Mouse (Mus musculus) lung, postnatal 0 days (tissue): ENCODE data around the gene Tex12. TPM values are rescaled to one million over a fixed set of nuclear protein-coding genes. Genes with fewer than 3 reads are reported as not detected.

Source experiments
- ATAC-seq: fragments of 200-750 bp; cut with Nextera tagmentation; 2 replicates; pipeline ENCODE4 v1.8.0; 2017; ENCODE audit warnings: moderate library complexity
- DNase-seq: peaks from one replicate; pipeline ENCODE4 v3.0.0-alpha.2; 2016; ENCODE audit warnings: low spot score
- H3K27ac ChIP-seq: fragments of 300-500 bp; sonication (generic); 2 replicates; pipeline ENCODE4 v1.5.1; 2014; ENCODE audit warnings: antibody characterized with exemption, mild to moderate bottlenecking, low read length, mixed read lengths
- H3K27me3 ChIP-seq: fragments of 300-500 bp; sonication (generic); replicated peaks from 2 replicates; pipeline ENCODE4 v1.6.1; 2014; ENCODE audit warnings: low read length, mixed read lengths; ENCODE audit not compliant: insufficient read depth
- H3K36me3 ChIP-seq: fragments of 300-500 bp; sonication (generic); 2 replicates; pipeline ENCODE4 v1.6.1; 2014; ENCODE audit warnings: low read length, mixed read lengths; ENCODE audit not compliant: insufficient read depth
- H3K4me1 ChIP-seq: fragments of 300-500 bp; sonication (generic); 2 replicates; pipeline ENCODE4 v1.6.1; 2014; ENCODE audit warnings: antibody characterized with exemption, low read depth, low read length, mixed read lengths; ENCODE audit not compliant: insufficient read depth
- H3K4me2 ChIP-seq: fragments of 300-500 bp; sonication (generic); replicated peaks from 2 replicates; pipeline ENCODE4 v1.6.1; 2014; ENCODE audit warnings: low read depth, mild to moderate bottlenecking, low read length, moderate library complexity, mixed read lengths
- H3K4me3 ChIP-seq: fragments of 300-500 bp; sonication (generic); 2 replicates; pipeline ENCODE4 v1.5.1; 2014; ENCODE audit warnings: low read depth, low read length
- H3K9ac ChIP-seq: fragments of 300-500 bp; sonication (generic); replicated peaks from 2 replicates; pipeline ENCODE4 v1.6.1; 2014; ENCODE audit warnings: low read depth, mild to moderate bottlenecking
- H3K9me3 ChIP-seq: fragments of 300-500 bp; sonication (generic); 2 replicates; pipeline ENCODE4 v1.6.1; 2016; ENCODE audit warnings: low read length, mixed read lengths
- CTCF ChIP-seq: IDR thresholded peaks from 2 replicates; pipeline ENCODE4 v1.5.1; 2016; ENCODE audit warnings: antibody characterized with exemption, mild to moderate bottlenecking
- EP300 ChIP-seq: IDR thresholded peaks from 2 replicates; pipeline ENCODE4 v1.6.1; 2016; ENCODE audit warnings: antibody characterized with exemption, mild to moderate bottlenecking, control low read depth
- WGBS: fragments of 180-500 bp; shearing (Covaris S2); extraction: QIAGEN DNeasy Blood & Tissue Kit; methylation state at CpG from one replicate; pipeline ENCODE4 v1.1.7; 2014; 5-methylcytosine and 5-hydroxymethylcytosine counted together
- polyA plus RNA-seq: library from polyadenylated mRNA; unstranded; fragments of >200 nt; fragmentation: Nextera tagmentation; extraction: Ambion mirVana; gene quantifications from 2 replicates; pipeline ENCODE4 v1.2.1, GENCODE M21; 2015

Tex12 gene
- polyA plus RNA-seq, 1 experiment from 2014 or later, result not detected

- no peak for ATAC-seq
- 60% methylated on average over 5 of the region's 5 CpGs for WGBS
Measured at GRCm38 (mm10) chr9:50552206-50552605, 8.9 kb downstream of the Tex12 start.

GRCm38 (mm10) chr9:50548936-50549335, 12.2 kb downstream of the Tex12 start:
- no peaks in the 10 kb centered on the region for H3K27me3 ChIP-seq
- ATAC-seq (no peak), DNase-seq (no peak)
- H3K36me3 ChIP-seq, result no peaks in the 10 kb centered on the region
- H3K27ac ChIP-seq, result no peak overlapping the region
- no peak overlapping the region for H3K9ac ChIP-seq
- H3K4me1 ChIP-seq, result no peaks in the 10 kb centered on the region
- no peak overlapping the region for H3K4me3 ChIP-seq
- H3K4me2 ChIP-seq, result no peak overlapping the region
- no peaks in the 10 kb centered on the region for H3K9me3 ChIP-seq
- no peak for TF ChIP-seq CTCF
- TF ChIP-seq EP300, result no peak
- 49% methylated on average over 4 of the region's 4 CpGs for WGBS

More at GRCm38 (mm10) chr9:50552206-50552605, 8.9 kb downstream of the Tex12 start:
- Histone ChIP-seq H3K4me2 (no peak overlapping the region), H3K4me1 (no peaks in the 10 kb centered on the region), H3K27me3 (no peaks in the 10 kb centered on the region), H3K9ac (no peak overlapping the region), H3K36me3 (no peaks in the 10 kb centered on the region), H3K9me3 (no peaks in the 10 kb centered on the region), H3K4me3 (no peak overlapping the region), H3K27ac (no peak overlapping the region)
- TF ChIP-seq CTCF (no peak), EP300 (no peak)
- no peak for DNase-seq

- DNase-seq (no peak), ATAC-seq (no peak)
- Histone ChIP-seq H3K36me3 (no peaks in the 10 kb centered on the region), H3K27me3 (no peaks in the 10 kb centered on the region), H3K4me1 (no peaks in the 10 kb centered on the region), H3K4me3 (no peak overlapping the region), H3K9ac (no peak overlapping the region), H3K27ac (no peak overlapping the region), H3K9me3 (no peaks in the 10 kb centered on the region), H3K4me2 (no peak overlapping the region)
- WGBS, result 21% methylated on average over 5 of the region's 5 CpGs
- no peak for TF ChIP-seq CTCF
- TF ChIP-seq EP300, result no peak
Measured at GRCm38 (mm10) chr9:50547859-50548478, 13.2 kb downstream of the Tex12 start.

- DNase-seq (no peak), ATAC-seq (no peak)
- H3K36me3 ChIP-seq, result no peaks in the 10 kb centered on the region
- H3K27me3 ChIP-seq, result no peaks in the 10 kb centered on the region
- H3K4me1 ChIP-seq, result no peaks in the 10 kb centered on the region
- H3K9me3 ChIP-seq, result no peaks in the 10 kb centered on the region
- H3K4me2 ChIP-seq, result no peak overlapping the region
- H3K4me3 ChIP-seq, result no peak overlapping the region
- no peak for TF ChIP-seq EP300
- no peak for TF ChIP-seq CTCF
- H3K9ac ChIP-seq, result no peak overlapping the region
- 64% methylated on average over 9 of the region's 9 CpGs for WGBS
- no peak overlapping the region for H3K27ac ChIP-seq
Measured at GRCm38 (mm10) chr9:50542401-50542800, 18.7 kb downstream of the Tex12 start.

GRCm38 (mm10) chr9:50540170-50540569, 21.0 kb downstream of the Tex12 start:
- ATAC-seq, result no peak
- WGBS, result 48% methylated on average over 7 of the region's 7 CpGs
- H3K27me3 ChIP-seq, result no peaks in the 10 kb centered on the region
- no peak for DNase-seq
- H3K4me3 ChIP-seq, result no peak overlapping the region
- H3K4me1 ChIP-seq, result no peaks in the 10 kb centered on the region
- no peak overlapping the region for H3K4me2 ChIP-seq
- no peak overlapping the region for H3K27ac ChIP-seq
- H3K9me3 ChIP-seq, result no peaks in the 10 kb centered on the region
- TF ChIP-seq CTCF (no peak), EP300 (no peak)
- H3K36me3 ChIP-seq, result no peaks in the 10 kb centered on the region
- no peak overlapping the region for H3K9ac ChIP-seq

- Histone ChIP-seq H3K27me3 (no peaks in the 10 kb centered on the region), H3K27ac (no peak overlapping the region), H3K9me3 (no peaks in the 10 kb centered on the region), H3K4me3 (no peak overlapping the region), H3K4me1 (no peaks in the 10 kb centered on the region), H3K4me2 (no peak overlapping the region), H3K36me3 (no peaks in the 10 kb centered on the region), H3K9ac (no peak overlapping the region)
- TF ChIP-seq CTCF (no peak), EP300 (no peak)
- WGBS, result 50% methylated on average over 4 of the region's 4 CpGs
- ATAC-seq (no peak), DNase-seq (no peak)
Measured at GRCm38 (mm10) chr9:50537295-50537694, 23.8 kb downstream of the Tex12 start.
